Mouse (Mus musculus) urinary bladder, postnatal 4 days (tissue): ENCODE measurements at regions not wholly inside any gene's neighbourhood (a gene's known extent, or its start where the extent isn't known, plus 50 kb on each side); places are given as distances from the start of the nearest gene placed in this dataset.
A peak's percentile ranks its signal among the peaks of the same experiment; 100 is the strongest.

Experiments
- DNase-seq, 2 experiments: peaks; one replicate each; pipeline ENCODE4 v3.0.0; 2021 to 2022; ENCODE audit warnings: low spot score in 2 of 2

- DNase-seq: no peak
Measured at GRCm38 (mm10) chr14:28626951-28627350, 122.4 kb downstream of the Wnt5a start.

GRCm38 (mm10) chr14:28635175-28635574 is 130.6 kb downstream of the Wnt5a start:
- no peak for DNase-seq

- DNase-seq: no peak
Measured at GRCm38 (mm10) chr14:28639056-28639455, 134.5 kb downstream of the Wnt5a start.

- no peak for DNase-seq
Measured at GRCm38 (mm10) chr14:28645807-28646206, 141.3 kb downstream of the Wnt5a start.

GRCm38 (mm10) chr14:28649411-28649810 is 144.9 kb downstream of the Wnt5a start:
- no peak for DNase-seq

- DNase-seq: no peak
Measured at GRCm38 (mm10) chr14:28653059-28653930, 148.7 kb downstream of the Wnt5a start.

- DNase-seq: no peak
Measured at GRCm38 (mm10) chr14:28657216-28657615, 152.7 kb downstream of the Wnt5a start.

- DNase-seq: no peak
Measured at GRCm38 (mm10) chr14:28660872-28661588, 156.5 kb downstream of the Wnt5a start.

- no peak for DNase-seq
Measured at GRCm38 (mm10) chr14:28663316-28663715, 158.8 kb downstream of the Wnt5a start.

- no peak for DNase-seq
Measured at GRCm38 (mm10) chr14:28664121-28664520, 159.6 kb downstream of the Wnt5a start.

- peak; percentile 46 to 71 for DNase-seq
Measured at GRCm38 (mm10) chr14:28675476-28675875, 170.9 kb downstream of the Wnt5a start.

GRCm38 (mm10) chr14:28699780-28700179 is 195.2 kb downstream of the Wnt5a start:
- DNase-seq: no peak

- no peak for DNase-seq
Measured at GRCm38 (mm10) chr14:28704729-28705128, 200.2 kb downstream of the Wnt5a start.

- no peak for DNase-seq
Measured at GRCm38 (mm10) chr14:28714598-28714997, 210.0 kb downstream of the Wnt5a start.

- no peak for DNase-seq
Measured at GRCm38 (mm10) chr14:28720545-28720944, 216.0 kb downstream of the Wnt5a start.

GRCm38 (mm10) chr14:28725666-28726065 is 221.1 kb downstream of the Wnt5a start:
- DNase-seq: no peak

- DNase-seq: no peak
Measured at GRCm38 (mm10) chr14:28733496-28733895, 228.9 kb downstream of the Wnt5a start.

- DNase-seq: no peak
Measured at GRCm38 (mm10) chr14:28735446-28735845, 230.9 kb downstream of the Wnt5a start.

- no peak for DNase-seq
Measured at GRCm38 (mm10) chr14:28740076-28740475, 235.5 kb downstream of the Wnt5a start.

GRCm38 (mm10) chr14:28741418-28741817 is 236.9 kb downstream of the Wnt5a start:
- no peak for DNase-seq

GRCm38 (mm10) chr14:28743673-28744072 is 239.1 kb downstream of the Wnt5a start:
- no peak for DNase-seq

- DNase-seq: no peak
Measured at GRCm38 (mm10) chr14:28750301-28750700, 245.8 kb downstream of the Wnt5a start.

- no peak for DNase-seq
Measured at GRCm38 (mm10) chr14:28765201-28765600, 252.8 kb upstream of the Lrtm1 start.
